Mouse (Mus musculus) adrenal gland, postnatal 25 days (tissue): ENCODE results near the gene Macrod1. TPM values are rescaled to one million over a fixed set of nuclear protein-coding genes. Genes with fewer than 3 reads are reported as not detected.
A peak's percentile ranks its signal among the peaks of the same experiment; 100 is the strongest.

Experiments
- DNase-seq: peaks from one replicate; pipeline ENCODE4 v3.0.0; 2021; ENCODE audit warnings: mixed read lengths
- total RNA-seq: library from RNA; stranded (reverse); gene quantifications from 2 replicates; pipeline ENCODE4 v1.2.3, GENCODE M21; 2021

Gene Macrod1
- total RNA-seq, 1 experiment from 2014 or later, result 52.1 TPM

DNA sequence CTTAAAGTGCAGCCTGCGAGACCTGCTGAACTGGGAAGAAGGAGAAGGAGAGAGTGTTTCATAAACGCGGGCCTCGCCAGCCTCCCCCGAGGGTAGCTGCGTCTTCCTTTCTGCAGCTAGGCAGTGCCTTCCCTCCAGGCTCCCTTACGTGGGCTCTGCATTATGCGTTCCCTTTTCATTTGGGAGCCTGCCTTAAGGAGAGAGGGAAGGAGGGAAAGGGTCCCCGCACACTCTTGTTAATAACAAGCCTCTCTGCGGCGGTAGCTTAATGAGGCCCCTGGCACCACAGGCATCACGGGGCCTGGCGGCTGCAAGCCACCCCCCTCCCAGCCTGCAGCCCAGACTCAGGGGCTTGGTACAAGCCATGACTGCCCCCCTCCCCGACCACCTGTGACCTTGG lies 57.0 kb downstream of the Macrod1 start:
- no peak for DNase-seq

DNA sequence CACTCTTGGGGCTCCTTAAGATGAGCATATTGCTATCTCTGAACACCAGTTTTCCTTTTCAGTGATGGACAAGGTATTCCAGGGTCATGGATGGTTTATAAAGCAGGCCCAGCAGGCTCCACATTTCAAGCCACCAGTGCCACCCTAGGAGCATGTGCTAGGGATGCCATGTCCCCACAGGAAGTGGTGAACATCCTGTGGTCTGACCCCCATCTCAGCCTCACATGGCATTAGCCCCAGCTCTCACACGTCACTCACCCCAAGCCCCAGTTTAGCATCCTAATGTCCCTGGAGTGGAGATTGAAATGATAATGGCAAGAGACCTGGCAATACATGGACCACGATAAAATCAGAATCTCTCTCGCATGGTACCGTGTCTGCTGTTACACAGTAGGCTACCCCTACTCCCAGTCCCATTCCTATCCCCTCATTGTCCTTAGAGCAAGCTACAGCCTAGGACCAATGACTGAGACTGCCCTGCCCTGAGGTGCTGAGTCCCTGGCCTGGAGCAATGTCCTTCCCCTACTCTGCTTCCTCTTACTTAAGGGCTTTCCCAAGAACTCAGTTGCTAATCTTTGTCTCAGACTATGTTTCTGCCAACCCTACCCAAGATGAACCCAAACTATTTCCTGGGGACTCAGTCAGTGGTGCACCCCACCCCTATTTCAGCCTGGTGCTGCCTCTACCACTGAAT lies 59.6 kb downstream of the Macrod1 start:
- no peak for DNase-seq

DNA sequence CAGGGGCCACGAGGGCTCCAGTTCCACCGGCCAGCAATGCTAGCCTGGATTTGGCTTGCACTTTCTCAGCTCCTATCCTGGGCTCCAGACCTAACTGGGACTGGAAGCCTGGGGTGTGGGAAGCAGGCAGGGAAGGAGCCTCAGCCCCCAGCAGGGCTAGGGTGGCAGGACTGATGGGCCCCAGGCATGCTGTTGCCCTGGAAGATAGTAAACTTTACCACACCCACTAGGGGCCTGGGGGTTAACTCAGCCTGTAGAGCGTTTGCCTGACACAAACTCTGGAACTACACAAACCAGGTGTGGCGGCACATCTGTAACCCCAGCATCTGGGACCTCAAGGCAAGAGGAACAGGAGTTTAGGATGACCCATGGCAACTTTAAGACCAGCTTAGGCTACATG lies 60.5 kb downstream of the Macrod1 start:
- no peak for DNase-seq

DNA sequence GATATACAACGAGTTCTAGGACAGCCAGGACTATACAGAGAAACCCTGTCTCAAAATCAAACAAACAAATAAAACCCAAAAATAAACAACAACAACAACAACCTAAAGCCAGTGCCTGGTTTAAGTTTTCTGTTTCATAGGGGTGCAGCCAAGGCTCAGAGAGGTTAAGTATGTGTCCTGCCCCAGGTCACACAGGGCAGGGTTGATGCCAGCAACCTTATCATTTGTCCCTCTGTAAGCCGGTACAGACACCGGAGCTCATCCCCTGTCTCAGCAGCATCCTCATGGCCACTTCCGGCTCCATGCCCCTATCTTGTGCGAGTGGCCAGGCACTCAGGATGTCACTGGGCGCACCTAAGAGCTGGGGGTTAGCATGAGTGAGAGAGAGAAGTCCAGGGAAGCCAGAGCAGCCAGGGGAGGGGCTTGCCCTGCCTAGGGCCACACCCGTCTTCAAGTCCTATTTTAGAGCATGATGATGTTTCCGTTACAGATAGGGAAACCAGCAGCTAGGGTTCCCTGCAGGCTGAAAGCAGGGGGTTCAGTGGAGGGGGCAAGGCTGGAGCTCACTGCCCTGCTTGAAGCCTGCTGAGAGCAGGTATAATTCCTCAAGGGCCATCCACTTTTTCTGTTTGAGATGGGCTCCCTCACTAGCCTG lies 61.2 kb downstream of the Macrod1 start:
- DNase-seq, result no peak

- peak; percentile 59 for DNase-seq
Observed at GRCm38 (mm10) chr19:7121252-7121651, 64.6 kb downstream of the Macrod1 start.

- DNase-seq, result peak; percentile 28
Observed at GRCm38 (mm10) chr19:7122277-7122676, 65.7 kb downstream of the Macrod1 start.

DNA sequence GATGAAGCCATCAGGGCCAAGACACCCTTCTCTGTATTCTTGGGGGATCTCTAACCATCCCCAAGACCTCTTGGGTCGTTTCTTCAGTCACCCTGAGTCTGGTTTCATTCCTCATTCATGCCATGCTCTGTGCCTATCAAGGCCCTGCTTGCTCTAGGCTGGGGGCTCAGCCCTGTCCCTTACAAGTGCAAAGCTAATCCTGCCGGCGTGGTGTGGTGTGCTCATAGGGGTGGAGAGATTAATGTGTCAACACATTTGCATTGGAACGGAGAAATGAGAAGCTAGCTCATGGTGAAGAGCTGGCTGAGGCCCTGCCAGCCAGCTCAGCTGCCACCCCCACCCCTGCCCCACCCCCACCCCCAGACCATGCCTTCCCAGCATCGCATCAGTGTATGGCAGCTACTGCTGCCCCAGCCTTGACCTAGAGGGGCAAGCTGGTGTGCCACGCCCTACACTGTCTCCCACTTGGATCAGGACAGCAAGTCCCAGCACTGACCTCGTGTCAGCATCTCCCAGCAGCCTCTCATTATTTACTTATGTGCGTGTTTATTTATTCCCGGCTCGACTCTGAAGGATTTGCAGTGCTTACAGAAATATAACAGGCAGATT lies 66.2 kb downstream of the Macrod1 start:
- DNase-seq, result no peak

- DNase-seq, result no peak
Observed at GRCm38 (mm10) chr19:7125526-7126156, 69.0 kb downstream of the Macrod1 start.

DNA sequence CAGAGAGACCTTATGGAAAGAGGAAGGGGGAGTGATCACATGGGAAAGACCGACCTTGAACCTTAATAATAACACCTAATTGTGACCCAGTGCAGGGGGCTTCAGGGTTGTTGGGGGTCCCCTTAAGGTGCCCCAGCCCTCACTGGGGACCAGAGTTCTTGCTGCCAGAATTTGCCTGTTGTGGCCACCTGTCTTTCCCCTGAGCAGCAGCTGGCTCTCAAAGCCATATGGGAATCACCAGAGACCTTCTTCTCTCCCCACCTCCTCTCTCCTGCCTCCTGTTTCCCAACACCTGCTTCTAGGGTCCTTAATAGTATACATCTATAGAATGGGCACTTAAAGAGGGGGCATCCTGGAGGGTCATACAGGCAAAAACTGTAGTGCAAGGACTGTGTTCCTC lies 69.6 kb downstream of the Macrod1 start:
- DNase-seq, result no peak

GRCm38 (mm10) chr19:7126933-7127332 lies 70.3 kb downstream of the Macrod1 start:
- no peak for DNase-seq

- no peak for DNase-seq
Observed at GRCm38 (mm10) chr19:7128551-7129475, 72.2 kb downstream of the Macrod1 start.

- DNase-seq, result no peak
Observed at GRCm38 (mm10) chr19:7130317-7130716, 73.7 kb downstream of the Macrod1 start.

DNA sequence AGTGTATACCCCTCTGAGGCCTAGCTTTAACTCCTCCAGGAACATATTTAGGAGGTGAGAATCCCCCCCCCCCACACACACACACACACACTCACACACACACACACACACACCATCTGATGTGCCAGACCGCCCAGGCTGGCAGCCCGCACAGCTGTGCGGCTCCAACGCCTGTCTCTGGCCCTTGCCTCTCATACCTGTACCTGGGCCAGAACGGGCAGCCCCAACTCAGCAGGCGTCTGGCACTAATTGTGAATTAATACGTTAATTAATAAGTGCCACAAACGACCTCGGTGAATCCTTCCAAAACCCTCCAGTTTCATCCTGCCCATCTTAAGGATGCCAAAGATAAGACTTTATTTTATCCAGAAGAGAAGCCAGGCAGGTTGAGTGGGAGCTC lies 76.8 kb downstream of the Macrod1 start:
- no peak for DNase-seq

- DNase-seq, result no peak
Observed at GRCm38 (mm10) chr19:7134631-7135091, 78.1 kb downstream of the Macrod1 start.

GRCm38 (mm10) chr19:7135525-7135924 lies 78.9 kb downstream of the Macrod1 start:
- no peak for DNase-seq

DNA sequence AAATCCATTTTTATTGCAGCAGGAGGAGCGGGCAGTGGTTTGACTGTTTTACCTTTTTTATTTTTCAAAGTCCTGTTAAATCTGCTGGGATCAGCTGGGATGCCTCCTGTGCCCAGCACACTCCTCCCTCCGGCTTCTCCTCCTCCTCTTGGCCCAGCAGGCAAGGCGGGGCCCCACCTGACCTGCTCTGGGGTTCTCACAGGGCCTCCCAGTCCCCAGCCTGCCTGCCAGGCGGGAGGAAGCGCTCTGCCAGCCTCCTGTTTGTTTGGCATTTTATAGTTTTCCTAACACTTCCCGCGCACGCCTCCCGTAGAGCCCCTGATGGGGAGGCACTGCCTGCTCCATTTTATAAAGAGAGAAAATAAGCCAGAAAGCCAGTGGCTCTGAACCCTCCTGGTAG lies 79.4 kb downstream of the Macrod1 start:
- DNase-seq, result no peak

DNA sequence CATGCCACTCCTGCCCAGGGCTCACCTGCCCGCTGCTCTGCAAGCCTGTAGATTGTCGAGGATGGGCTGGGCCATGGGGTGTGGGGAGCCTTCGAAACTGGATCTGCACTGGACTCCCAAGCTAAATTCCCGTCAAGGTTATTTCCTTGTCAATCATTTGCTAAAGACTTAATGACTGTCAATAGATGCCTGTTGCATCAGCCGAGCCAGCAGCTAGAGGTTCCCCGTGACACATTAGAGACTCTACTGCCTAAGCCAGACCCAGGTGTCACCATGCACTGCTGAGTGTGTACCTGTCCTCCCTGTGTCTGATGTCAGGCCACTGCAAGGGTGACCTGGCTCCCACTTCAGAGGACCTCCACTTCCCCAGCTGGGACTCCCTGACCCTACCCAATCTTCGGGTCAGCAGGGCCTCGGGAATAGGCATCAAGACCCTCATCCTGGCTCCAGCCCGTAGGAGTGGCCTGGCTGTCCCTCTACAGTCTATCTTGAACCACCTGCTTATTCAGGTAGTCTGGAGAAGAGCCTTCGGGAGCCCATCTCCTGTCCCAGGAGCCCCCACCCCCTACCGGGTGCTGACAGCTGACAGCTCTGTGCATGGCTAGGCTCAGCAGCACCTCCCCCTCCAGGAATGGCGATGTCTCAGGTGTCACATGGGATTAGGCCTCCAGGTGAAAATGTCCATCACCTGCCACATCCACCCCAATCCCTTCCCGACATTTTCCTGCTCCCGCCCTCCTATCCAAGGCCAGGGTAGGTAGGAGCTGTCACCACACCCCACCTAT lies 80.3 kb downstream of the Macrod1 start:
- DNase-seq, result no peak

DNA sequence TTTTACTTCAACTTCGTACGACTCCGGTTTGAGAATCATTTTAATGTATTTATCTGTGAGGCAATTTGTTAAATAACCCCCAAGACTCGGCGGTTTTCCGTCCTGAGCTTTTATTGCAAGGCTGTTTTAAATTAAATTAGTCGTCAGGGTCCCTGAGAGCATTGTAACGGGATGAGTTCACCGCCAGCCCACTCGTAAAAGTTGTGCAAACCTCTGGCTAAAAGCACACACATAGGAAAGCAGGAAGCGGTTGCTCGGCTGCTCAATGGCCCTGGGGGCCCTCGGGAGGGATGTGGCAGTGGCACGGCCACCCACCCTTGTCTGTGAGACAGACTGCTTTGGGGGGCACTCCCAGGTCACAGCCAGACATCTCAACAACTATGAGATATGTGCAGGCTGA lies 81.7 kb downstream of the Macrod1 start:
- DNase-seq, result no peak

DNA sequence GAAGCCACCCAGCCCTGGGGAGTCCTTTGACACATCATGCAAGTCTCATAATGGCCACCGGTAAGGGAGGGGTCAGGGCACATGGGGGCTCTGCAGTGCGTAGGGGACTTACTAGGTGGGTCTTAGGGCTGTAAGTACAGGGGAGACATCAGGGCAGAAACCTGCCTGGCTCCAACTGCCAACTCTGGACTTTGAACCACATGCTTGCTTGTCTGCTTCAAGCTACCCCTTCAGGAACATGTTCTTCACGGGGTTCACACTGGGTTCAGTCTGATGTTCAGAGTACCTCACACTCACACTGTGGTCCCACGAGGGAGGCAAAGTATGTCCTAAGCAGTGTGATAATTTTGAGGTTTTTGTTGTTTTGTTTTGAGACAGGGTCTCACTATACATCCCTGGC lies 82.7 kb downstream of the Macrod1 start:
- no peak for DNase-seq

DNA sequence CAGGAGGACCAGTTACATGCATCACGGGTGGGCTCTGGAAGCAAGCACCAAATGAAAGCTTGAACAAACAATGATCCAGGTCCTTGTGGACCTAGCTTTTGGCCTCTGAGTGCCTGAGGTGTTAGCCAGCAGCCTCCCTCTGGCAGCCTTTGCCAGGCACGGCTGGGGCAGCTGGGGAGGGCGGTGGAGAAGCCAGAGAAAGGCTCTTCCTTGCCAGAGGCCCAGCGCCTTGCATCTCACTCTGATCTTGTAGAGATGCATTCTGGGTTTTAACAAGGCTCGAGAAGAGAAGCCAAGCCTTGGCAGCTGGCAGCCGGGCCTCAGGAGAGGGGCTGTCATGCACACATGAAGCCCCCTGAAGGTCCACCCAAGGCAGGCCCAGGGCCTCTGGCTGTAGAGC lies 83.8 kb downstream of the Macrod1 start:
- no peak for DNase-seq

DNA sequence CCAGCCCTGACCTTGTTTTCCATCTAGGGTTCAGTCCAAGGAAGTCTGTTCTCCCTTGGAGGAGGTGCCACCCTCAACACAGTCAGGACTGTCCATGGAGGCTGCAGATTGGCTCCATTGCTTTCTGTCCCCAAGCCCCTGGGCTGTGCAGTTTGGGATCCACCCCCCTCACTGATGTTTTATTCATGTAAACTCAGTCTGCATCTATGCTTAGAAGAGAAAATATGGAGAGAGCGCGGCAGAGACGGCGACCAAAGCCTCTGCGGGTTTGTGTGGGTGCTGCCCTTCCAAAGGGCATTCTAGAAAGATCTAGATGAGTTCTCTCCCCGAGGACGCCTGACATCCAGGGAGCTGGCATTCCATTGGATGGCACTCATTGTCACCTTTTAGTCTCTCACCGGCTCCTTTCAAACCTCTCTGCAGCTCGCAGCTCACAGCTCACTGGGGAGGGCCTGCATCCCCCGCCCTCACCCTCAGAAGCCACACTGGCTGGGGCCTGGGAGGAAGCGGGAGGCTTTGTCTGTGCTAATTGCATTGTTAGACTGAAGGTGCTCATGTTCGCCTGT lies 84.3 kb downstream of the Macrod1 start:
- DNase-seq, result no peak
